Mouse (Mus musculus): ENCODE measurements around the gene Smad1. TPM values are rescaled to one million over a fixed set of nuclear protein-coding genes. Genes with fewer than 3 reads are reported as not detected.

The Smad1 gene
- polyA plus RNA-seq, 2 experiments, result 3.1 to 4.5 TPM

- Histone ChIP-seq H3K4me3 (ENCODE audit: insufficient read depth in 1 of 2, low read depth in 2 of 2, low read length in 2 of 2) (no peak overlapping the region), H3K4me1 (replicated peaks; ENCODE audit: control insufficient read depth in 2 of 2, insufficient read depth in 2 of 2, low read length in 1 of 2) (peaks cover 18 to 35% of the 10 kb centered on the region in 2 experiments), H3K36me3 (replicated peaks; ENCODE audit: control insufficient read depth, insufficient read depth, low read depth) (no peaks in the 10 kb centered on the region), H3K27ac (no peak overlapping the region), H3K9ac (replicated peaks) (no peak overlapping the region), H3K4me2 (ENCODE audit: low read depth) (no peak overlapping the region), H3K27me3 (ENCODE audit: control insufficient read depth, insufficient read depth, low read length) (no peaks in the 10 kb centered on the region), H3K9me3 (ENCODE audit: control insufficient read depth, low read length) (no peaks in the 10 kb centered on the region)
- WGBS (ENCODE audit: insufficient replicate concordance), result 68% methylated on average over 9 of the region's 9 CpGs
- ATAC-seq (ENCODE audit: insufficient read depth) (no peak), DNase-seq (ENCODE audit: low read depth in 3 of 3, low spot score in 3 of 3) (no peak)
- TF ChIP-seq EP300 (IDR thresholded peaks at IDR 0.05; ENCODE audit: low read depth) (no peak), CTCF (IDR thresholded peaks at IDR 0.05; ENCODE audit: low read depth) (no peak)
Observed at GRCm38 (mm10) chr8:79376648-79377047, 22.7 kb downstream of the Smad1 start.

- no peak overlapping the region for H3K4me3 ChIP-seq (ENCODE audit: insufficient read depth in 1 of 2, low read depth in 2 of 2, low read length in 2 of 2)
- H3K9me3 ChIP-seq (ENCODE audit: control insufficient read depth, low read length), result no peaks in the 10 kb centered on the region
- peak overlapping the region; percentile 57 for H3K4me2 ChIP-seq (ENCODE audit: low read depth)
- WGBS (ENCODE audit: insufficient replicate concordance), result 6% methylated on average over 5 of the region's 5 CpGs
- ATAC-seq (ENCODE audit: insufficient read depth), result peak; percentile 81
- TF ChIP-seq EP300 (IDR thresholded peaks at IDR 0.05; ENCODE audit: low read depth), result peak; percentile 62; the same call in 1 of the 2 replicates
- no peak for TF ChIP-seq CTCF (IDR thresholded peaks at IDR 0.05; ENCODE audit: low read depth)
- no peaks in the 10 kb centered on the region for H3K36me3 ChIP-seq (replicated peaks; ENCODE audit: control insufficient read depth, insufficient read depth, low read depth)
- no peak overlapping the region for H3K27ac ChIP-seq
- H3K9ac ChIP-seq (replicated peaks), result no peak overlapping the region
- H3K27me3 ChIP-seq (ENCODE audit: control insufficient read depth, insufficient read depth, low read length), result no peaks in the 10 kb centered on the region
- peak; percentile 36 to 48 (median 44) for DNase-seq (ENCODE audit: low read depth in 3 of 3, low spot score in 3 of 3)
- H3K4me1 ChIP-seq (replicated peaks; ENCODE audit: control insufficient read depth in 2 of 2, insufficient read depth in 2 of 2, low read length in 1 of 2), result peaks cover 18 to 35% of the 10 kb centered on the region in 2 experiments
Observed at GRCm38 (mm10) chr8:79375775-79376123, 23.6 kb downstream of the Smad1 start.

- Histone ChIP-seq H3K9ac (replicated peaks) (peak overlapping the region; percentile 18; the same call in 1 of the 2 replicates), H3K4me3 (ENCODE audit: insufficient read depth in 1 of 2, low read depth in 2 of 2, low read length in 2 of 2) (peak overlapping the region in 1 of 2 experiments; percentile 3; a peak in 1 of 4 replicates), H3K4me1 (replicated peaks; ENCODE audit: control insufficient read depth in 2 of 2, insufficient read depth in 2 of 2, low read length in 1 of 2) (peaks cover 18 to 32% of the 10 kb centered on the region in 2 experiments), H3K9me3 (ENCODE audit: control insufficient read depth, low read length) (no peaks in the 10 kb centered on the region), H3K36me3 (replicated peaks; ENCODE audit: control insufficient read depth, insufficient read depth, low read depth) (no peaks in the 10 kb centered on the region), H3K27me3 (ENCODE audit: control insufficient read depth, insufficient read depth, low read length) (no peaks in the 10 kb centered on the region), H3K27ac (no peak overlapping the region), H3K4me2 (ENCODE audit: low read depth) (peak overlapping the region; percentile 57)
- DNase-seq (ENCODE audit: low read depth in 3 of 3, low spot score in 3 of 3), result no peak
- WGBS (ENCODE audit: insufficient replicate concordance), result 9% methylated on average over 13 of the region's 13 CpGs
- ATAC-seq (ENCODE audit: insufficient read depth), result peak; percentile 57; the same call in 1 of the 2 replicates
- TF ChIP-seq CTCF (IDR thresholded peaks at IDR 0.05; ENCODE audit: low read depth), result no peak
- no peak for TF ChIP-seq EP300 (IDR thresholded peaks at IDR 0.05; ENCODE audit: low read depth)
Observed at GRCm38 (mm10) chr8:79375074-79375774, 24.1 kb downstream of the Smad1 start.

GRCm38 (mm10) chr8:79374410-79374809, 24.9 kb downstream of the Smad1 start:
- no peaks in the 10 kb centered on the region for H3K36me3 ChIP-seq (replicated peaks; ENCODE audit: control insufficient read depth, insufficient read depth, low read depth)
- no peak overlapping the region for H3K9ac ChIP-seq (replicated peaks)
- no peak for TF ChIP-seq CTCF (IDR thresholded peaks at IDR 0.05; ENCODE audit: low read depth)
- no peak for ATAC-seq (ENCODE audit: insufficient read depth)
- H3K27me3 ChIP-seq (ENCODE audit: control insufficient read depth, insufficient read depth, low read length), result no peaks in the 10 kb centered on the region
- DNase-seq (ENCODE audit: low read depth in 3 of 3, low spot score in 3 of 3), result no peak
- peaks cover 18 to 32% of the 10 kb centered on the region in 2 experiments for H3K4me1 ChIP-seq (replicated peaks; ENCODE audit: control insufficient read depth in 2 of 2, insufficient read depth in 2 of 2, low read length in 1 of 2)
- no peak overlapping the region for H3K27ac ChIP-seq
- no peaks in the 10 kb centered on the region for H3K9me3 ChIP-seq (ENCODE audit: control insufficient read depth, low read length)
- H3K4me2 ChIP-seq (ENCODE audit: low read depth), result peak overlapping the region; percentile 57
- WGBS (ENCODE audit: insufficient replicate concordance), result 22% methylated on average over 5 of the region's 5 CpGs
- H3K4me3 ChIP-seq (ENCODE audit: insufficient read depth in 1 of 2, low read depth in 2 of 2, low read length in 2 of 2), result no peak overlapping the region

GRCm38 (mm10) chr8:79373563-79373962, 25.8 kb downstream of the Smad1 start:
- no peak overlapping the region for H3K4me2 ChIP-seq (ENCODE audit: low read depth)
- H3K9me3 ChIP-seq (ENCODE audit: control insufficient read depth, low read length), result no peaks in the 10 kb centered on the region
- DNase-seq (ENCODE audit: low read depth in 3 of 3, low spot score in 3 of 3) (no peak), ATAC-seq (ENCODE audit: insufficient read depth) (no peak)
- H3K4me3 ChIP-seq (ENCODE audit: insufficient read depth in 1 of 2, low read depth in 2 of 2, low read length in 2 of 2), result no peak overlapping the region
- no peak overlapping the region for H3K9ac ChIP-seq (replicated peaks)
- H3K27ac ChIP-seq, result no peak overlapping the region
- WGBS (ENCODE audit: insufficient replicate concordance), result 72% methylated on average over 6 of the region's 6 CpGs
- no peak for TF ChIP-seq EP300 (IDR thresholded peaks at IDR 0.05; ENCODE audit: low read depth)
- no peak for TF ChIP-seq CTCF (IDR thresholded peaks at IDR 0.05; ENCODE audit: low read depth)
- H3K4me1 ChIP-seq (replicated peaks; ENCODE audit: control insufficient read depth in 2 of 2, insufficient read depth in 2 of 2, low read length in 1 of 2), result peaks cover 18 to 32% of the 10 kb centered on the region in 2 experiments
- no peaks in the 10 kb centered on the region for H3K27me3 ChIP-seq (ENCODE audit: control insufficient read depth, insufficient read depth, low read length)
- no peaks in the 10 kb centered on the region for H3K36me3 ChIP-seq (replicated peaks; ENCODE audit: control insufficient read depth, insufficient read depth, low read depth)
